Mouse (Mus musculus) liver, embryonic 12.5 days (tissue): ENCODE data around the gene Gltp. TPM values are rescaled to one million over a fixed set of nuclear protein-coding genes. Genes with fewer than 3 reads are reported as not detected.

Experiments used
- ATAC-seq: fragments of 200-750 bp; cut with Nextera tagmentation; 2 replicates; pipeline ENCODE4 v1.8.0; 2017; ENCODE audit warnings: moderate number of reproducible peaks, mild to moderate bottlenecking, moderate library complexity
- H3K27ac ChIP-seq: fragments of 300-500 bp; sonication (generic); 2 replicates; pipeline ENCODE4 v1.5.1; 2016; ENCODE audit warnings: mild to moderate bottlenecking
- H3K27me3 ChIP-seq: fragments of 300-500 bp; sonication (generic); replicated peaks from 2 replicates; pipeline ENCODE4 v1.6.1; 2016; ENCODE audit warnings: mild to moderate bottlenecking, moderate library complexity
- H3K36me3 ChIP-seq: fragments of 300-500 bp; sonication (generic); 2 replicates; pipeline ENCODE4 v1.6.1; 2016; ENCODE audit warnings: mild to moderate bottlenecking, moderate library complexity
- H3K4me1 ChIP-seq: fragments of 300-500 bp; sonication (generic); 2 replicates; pipeline ENCODE4 v1.6.1; 2016
- H3K4me2 ChIP-seq: fragments of 300-500 bp; sonication (generic); 2 replicates; pipeline ENCODE4 v1.6.1; 2016; ENCODE audit warnings: mild to moderate bottlenecking, moderate library complexity
- H3K4me3 ChIP-seq: fragments of 300-500 bp; sonication (generic); 2 replicates; pipeline ENCODE4 v1.5.1; 2016; ENCODE audit warnings: mild to moderate bottlenecking, moderate library complexity
- H3K9ac ChIP-seq: fragments of 300-500 bp; sonication (generic); 2 replicates; pipeline ENCODE4 v1.6.1; 2016; ENCODE audit warnings: mild to moderate bottlenecking, moderate library complexity
- H3K9me3 ChIP-seq: fragments of 300-500 bp; sonication (generic); replicated peaks from 2 replicates; pipeline ENCODE4 v1.6.1; 2016; ENCODE audit warnings: mild to moderate bottlenecking, moderate library complexity
- WGBS: fragments of 180-500 bp; shearing (Covaris S2); methylation state at CpG from one replicate; pipeline ENCODE4 v1.1.7; 2016; ENCODE audit not compliant: insufficient replicate concordance; 5-methylcytosine and 5-hydroxymethylcytosine counted together
- polyA plus RNA-seq: library from polyadenylated mRNA; unstranded; fragments of >200 nt; fragmentation: Nextera tagmentation; extraction: Ambion mirVana; gene quantifications from 2 replicates; pipeline ENCODE4 v1.2.1, GENCODE M21; 2016

Gene Gltp
- polyA plus RNA-seq, 1 experiment from 2014 or later = 41.9 TPM

DNA sequence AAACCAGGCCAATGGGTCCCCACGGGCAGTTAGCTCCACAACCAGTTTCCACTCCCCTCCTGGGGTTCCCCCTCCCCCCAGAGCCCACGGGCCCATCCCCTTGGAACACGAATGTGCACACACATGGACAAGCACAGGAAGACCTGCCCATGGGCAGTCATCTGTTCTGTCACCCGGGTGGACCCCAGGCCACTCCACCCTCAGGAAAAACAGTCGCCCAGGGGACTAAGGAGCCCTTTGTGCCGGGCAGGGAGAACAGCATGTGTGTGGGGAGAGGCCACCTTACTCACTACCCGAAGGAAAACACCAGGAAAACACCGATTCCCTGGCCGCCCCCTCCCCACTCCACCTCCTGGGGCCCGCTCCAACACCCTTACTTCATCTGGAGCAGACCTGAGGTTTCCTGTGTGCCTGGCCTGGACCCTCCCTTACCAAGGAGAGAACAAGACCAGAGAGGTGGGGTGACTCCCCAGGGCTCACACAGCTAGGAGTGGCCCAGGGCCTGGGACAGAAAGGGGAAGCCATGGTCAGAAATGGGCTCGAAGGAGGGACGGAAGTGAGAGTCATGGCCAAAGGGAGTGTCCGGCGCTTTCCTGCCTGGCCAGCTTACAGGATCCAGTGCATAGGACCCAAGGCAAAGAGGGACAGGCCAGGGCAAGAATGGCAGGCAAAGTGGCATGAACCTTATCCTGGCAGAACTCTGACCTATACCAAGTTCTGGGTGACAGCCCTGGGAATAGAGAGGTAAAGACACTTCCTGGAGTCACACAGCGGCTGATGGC lies 36.9 kb downstream of the Gltp start:
- no peaks in the 10 kb centered on the region for H3K36me3 ChIP-seq
- H3K9ac ChIP-seq = no peak overlapping the region
- H3K4me1 ChIP-seq = peaks cover 31% of the 10 kb centered on the region
- H3K27ac ChIP-seq = no peak overlapping the region
- 52% methylated on average over 13 of the region's 15 CpGs for WGBS
- ATAC-seq = no peak
- peaks cover 78% of the 10 kb centered on the region for H3K27me3 ChIP-seq
- no peaks in the 10 kb centered on the region for H3K9me3 ChIP-seq
- H3K4me2 ChIP-seq = no peak overlapping the region
- H3K4me3 ChIP-seq = no peak overlapping the region

DNA sequence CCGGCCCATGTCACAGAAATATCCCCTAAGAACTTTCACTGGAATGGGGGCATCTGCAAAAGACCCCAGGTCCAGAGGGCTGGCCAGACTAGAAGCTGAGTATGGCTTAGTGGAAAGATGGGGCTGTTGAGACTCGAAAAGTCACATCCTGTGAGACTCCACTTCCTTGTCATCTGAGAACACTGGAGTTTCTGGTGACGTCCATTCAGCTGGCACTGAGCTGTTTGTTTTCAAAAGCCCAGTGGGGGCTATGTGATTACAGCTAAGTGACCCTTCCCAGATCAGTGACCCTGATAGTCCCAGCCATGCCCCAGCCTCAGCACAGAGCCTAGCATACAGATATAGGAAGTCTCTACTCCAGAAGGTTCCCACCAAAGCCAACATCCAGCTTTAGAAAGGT lies 39.3 kb downstream of the Gltp start:
- WGBS = 45% methylated on average over 3 of the region's 3 CpGs
- no peak for ATAC-seq
- Histone ChIP-seq H3K27ac (no peak overlapping the region), H3K4me3 (no peak overlapping the region), H3K36me3 (no peaks in the 10 kb centered on the region), H3K27me3 (peaks cover 55% of the 10 kb centered on the region), H3K4me2 (no peak overlapping the region), H3K4me1 (peaks cover 48% of the 10 kb centered on the region), H3K9ac (no peak overlapping the region), H3K9me3 (no peaks in the 10 kb centered on the region)

DNA sequence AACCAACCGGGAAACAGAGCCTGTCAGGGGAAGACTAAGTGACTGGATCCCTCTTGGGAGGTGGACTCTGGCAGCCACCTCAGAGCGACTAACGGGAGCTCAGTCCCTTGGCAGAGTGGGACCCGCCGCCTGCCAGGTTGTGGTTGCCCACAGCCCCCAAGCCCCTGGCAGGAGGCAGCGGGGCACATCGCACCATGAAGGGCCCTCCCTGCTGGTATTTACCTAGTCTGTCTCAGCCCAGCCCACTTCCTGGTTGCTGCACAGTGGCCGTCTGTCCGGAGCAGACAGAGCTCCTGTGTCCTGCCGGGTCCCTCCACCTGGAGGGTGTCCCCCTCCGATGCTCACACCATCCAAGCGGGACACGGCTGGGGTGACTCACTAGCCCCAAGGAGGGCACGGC lies 39.8 kb downstream of the Gltp start:
- no peak overlapping the region for H3K4me3 ChIP-seq
- no peak overlapping the region for H3K9ac ChIP-seq
- no peak overlapping the region for H3K4me2 ChIP-seq
- peaks cover 51% of the 10 kb centered on the region for H3K4me1 ChIP-seq
- no peak overlapping the region for H3K27ac ChIP-seq
- 50% methylated on average over 14 of the region's 14 CpGs for WGBS
- peaks cover 50% of the 10 kb centered on the region for H3K27me3 ChIP-seq
- H3K36me3 ChIP-seq = no peaks in the 10 kb centered on the region
- no peaks in the 10 kb centered on the region for H3K9me3 ChIP-seq
- no peak for ATAC-seq

DNA sequence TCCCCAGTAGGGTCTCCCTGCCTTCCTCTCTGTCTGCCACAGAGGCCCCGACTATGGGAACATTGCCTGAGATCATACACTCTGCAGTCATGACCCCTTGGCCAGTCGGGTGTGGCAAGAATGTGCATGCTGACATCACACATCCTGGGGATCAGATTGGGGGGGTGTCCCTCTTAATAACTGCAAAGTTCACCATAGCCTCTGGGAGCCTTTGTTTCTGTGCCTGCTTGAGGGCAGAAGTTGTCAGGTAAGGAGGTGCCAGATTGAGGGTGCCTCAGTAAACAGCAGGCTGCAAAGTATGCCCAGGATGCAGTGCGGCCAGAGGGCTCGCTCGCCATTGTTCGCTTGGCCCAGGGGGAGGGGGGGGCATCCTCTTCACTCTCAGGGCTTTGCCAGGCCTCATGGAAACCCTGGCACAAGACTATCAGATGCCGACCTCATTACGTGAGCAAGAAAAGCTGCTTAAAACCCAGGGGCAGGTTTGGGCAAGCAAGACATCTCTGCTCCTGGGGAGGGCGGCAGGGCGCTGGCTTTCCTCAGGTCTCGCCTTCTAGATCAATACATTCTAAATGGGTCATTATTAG lies 42.0 kb downstream of the Gltp start:
- H3K4me3 ChIP-seq = no peak overlapping the region
- H3K9ac ChIP-seq = no peak overlapping the region
- peaks cover 61% of the 10 kb centered on the region for H3K4me1 ChIP-seq
- peaks cover 29% of the 10 kb centered on the region for H3K27me3 ChIP-seq
- H3K36me3 ChIP-seq = no peaks in the 10 kb centered on the region
- 78% methylated on average over 11 of the region's 11 CpGs for WGBS
- H3K9me3 ChIP-seq = no peaks in the 10 kb centered on the region
- H3K4me2 ChIP-seq = no peak overlapping the region
- no peak overlapping the region for H3K27ac ChIP-seq
- no peak for ATAC-seq

DNA sequence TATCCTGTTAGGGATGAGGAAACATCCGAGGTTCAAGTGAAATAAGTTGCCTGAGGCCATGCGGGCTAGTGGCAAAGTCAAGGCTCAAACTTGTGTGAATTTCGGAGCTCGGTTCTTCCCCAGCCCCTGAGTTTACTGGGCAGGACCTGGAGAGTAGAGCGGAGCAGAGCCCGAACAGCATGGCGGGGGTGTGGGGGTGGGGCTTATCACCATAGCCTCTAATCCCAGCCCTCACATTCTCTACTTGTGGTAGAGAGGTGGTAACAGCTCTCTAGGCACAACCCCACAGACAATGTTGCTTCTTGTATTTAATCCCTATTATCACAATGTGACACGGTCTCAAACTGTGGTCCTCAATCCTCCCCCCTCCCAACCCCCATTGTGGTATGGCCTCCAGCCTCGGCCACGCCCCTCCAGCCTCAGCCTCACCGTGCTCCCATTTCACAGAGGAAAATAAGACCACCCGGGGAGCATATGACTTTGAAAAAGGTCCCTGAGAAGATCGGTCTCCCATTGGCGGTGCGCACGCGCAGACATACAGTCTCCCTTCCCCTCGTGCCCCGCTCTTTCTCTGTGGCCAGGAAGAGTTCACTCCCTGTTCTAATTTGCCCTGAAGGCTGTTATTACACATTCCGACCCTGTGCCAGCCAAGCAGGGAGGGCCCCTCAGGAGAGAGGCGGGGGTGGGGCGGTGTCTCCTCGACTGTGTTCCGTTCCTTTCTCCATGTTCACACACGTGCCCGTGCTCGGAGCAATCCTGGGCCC lies 43.4 kb downstream of the Gltp start:
- peak; percentile 69 for ATAC-seq
- H3K4me1 ChIP-seq = peaks cover 61% of the 10 kb centered on the region
- WGBS = 3% methylated on average over 27 of the region's 27 CpGs
- H3K27ac ChIP-seq = peak overlapping the region; percentile 23
- no peaks in the 10 kb centered on the region for H3K9me3 ChIP-seq
- H3K4me3 ChIP-seq = peak overlapping the region; percentile 44
- H3K4me2 ChIP-seq = peak overlapping the region; percentile 71
- peak overlapping the region; percentile 50 for H3K9ac ChIP-seq
- peaks cover 26% of the 10 kb centered on the region for H3K27me3 ChIP-seq
- no peaks in the 10 kb centered on the region for H3K36me3 ChIP-seq

DNA sequence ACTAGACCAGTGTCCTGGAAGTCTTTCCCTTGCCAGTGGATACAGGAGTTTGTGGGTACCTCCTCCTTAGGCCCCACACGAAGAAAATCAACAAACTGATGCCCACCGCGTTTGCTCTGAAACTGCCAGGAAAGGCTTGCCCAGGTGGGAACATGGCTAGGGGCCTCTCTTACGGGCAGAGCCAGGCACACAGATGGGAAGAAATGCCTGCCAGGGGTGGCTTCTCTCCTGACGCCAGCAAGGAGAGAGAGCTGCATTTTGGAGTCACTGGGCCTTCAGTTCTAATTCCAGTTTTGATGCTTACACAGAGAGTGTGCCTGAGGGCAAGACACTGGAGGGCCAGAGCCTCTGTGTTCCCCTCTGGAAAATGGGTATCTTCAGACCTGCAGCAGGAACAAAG lies 44.9 kb downstream of the Gltp start:
- no peaks in the 10 kb centered on the region for H3K36me3 ChIP-seq
- H3K4me2 ChIP-seq = no peak overlapping the region
- H3K4me1 ChIP-seq = peaks cover 53% of the 10 kb centered on the region
- H3K27ac ChIP-seq = no peak overlapping the region
- peaks cover 32% of the 10 kb centered on the region for H3K27me3 ChIP-seq
- H3K9ac ChIP-seq = no peak overlapping the region
- no peak overlapping the region for H3K4me3 ChIP-seq
- no peaks in the 10 kb centered on the region for H3K9me3 ChIP-seq
- WGBS = 78% methylated on average over 5 of the region's 5 CpGs
- ATAC-seq = no peak

DNA sequence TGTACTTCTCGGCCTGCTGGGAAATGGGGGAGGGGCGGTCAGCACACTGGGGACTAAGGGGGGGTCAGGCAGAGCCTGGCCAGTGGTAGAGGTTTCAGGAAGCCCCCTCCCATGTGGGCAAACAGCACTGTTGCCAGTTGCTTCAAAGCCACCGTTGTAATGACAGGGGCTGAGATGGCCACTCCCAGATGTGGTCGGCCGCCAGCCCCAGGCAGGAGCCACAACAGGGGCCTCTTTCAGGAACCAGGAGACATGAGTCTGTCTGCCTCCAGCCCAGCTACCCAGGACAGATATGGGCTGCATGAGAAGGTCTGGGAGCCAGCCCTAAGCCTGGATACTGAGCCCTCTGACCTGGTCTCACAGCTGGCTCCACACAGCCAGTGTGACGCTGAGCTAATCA lies 45.9 kb downstream of the Gltp start:
- ATAC-seq = no peak
- no peaks in the 10 kb centered on the region for H3K9me3 ChIP-seq
- 13% methylated on average over 6 of the region's 6 CpGs for WGBS
- no peaks in the 10 kb centered on the region for H3K36me3 ChIP-seq
- H3K4me3 ChIP-seq = no peak overlapping the region
- no peak overlapping the region for H3K9ac ChIP-seq
- 0 out of 2 replicates have a peak overlapping the region, but pooled peaks have one; percentile 10 for H3K4me2 ChIP-seq
- H3K4me1 ChIP-seq = peaks cover 43% of the 10 kb centered on the region
- peaks cover 39% of the 10 kb centered on the region for H3K27me3 ChIP-seq
- H3K27ac ChIP-seq = no peak overlapping the region

DNA sequence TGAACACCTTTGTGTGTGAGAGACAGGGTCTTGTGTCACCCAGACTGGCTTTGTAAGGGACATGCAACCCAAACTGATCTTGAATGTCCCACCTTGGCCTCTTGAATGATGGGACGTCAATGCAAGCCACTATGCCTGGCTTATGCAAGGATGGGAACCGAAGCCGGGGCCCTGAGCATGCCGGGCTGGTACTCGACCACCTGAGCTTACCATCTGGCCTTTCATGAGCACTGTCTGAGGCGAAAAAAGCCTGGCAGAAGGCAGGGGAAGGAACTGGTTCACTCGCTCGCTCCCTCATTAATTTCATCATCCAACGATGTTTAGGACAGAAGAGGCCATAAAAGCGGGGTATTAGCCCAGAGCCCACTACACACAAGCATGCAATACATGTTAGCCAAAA lies 50.0 kb downstream of the Gltp start:
- Histone ChIP-seq H3K36me3 (no peaks in the 10 kb centered on the region), H3K4me3 (no peak overlapping the region), H3K4me1 (peaks cover 15% of the 10 kb centered on the region), H3K27me3 (peaks cover 62% of the 10 kb centered on the region), H3K9ac (no peak overlapping the region), H3K9me3 (no peaks in the 10 kb centered on the region), H3K4me2 (no peak overlapping the region), H3K27ac (no peak overlapping the region)
- no peak for ATAC-seq
- WGBS = 68% methylated on average over 10 of the region's 10 CpGs

DNA sequence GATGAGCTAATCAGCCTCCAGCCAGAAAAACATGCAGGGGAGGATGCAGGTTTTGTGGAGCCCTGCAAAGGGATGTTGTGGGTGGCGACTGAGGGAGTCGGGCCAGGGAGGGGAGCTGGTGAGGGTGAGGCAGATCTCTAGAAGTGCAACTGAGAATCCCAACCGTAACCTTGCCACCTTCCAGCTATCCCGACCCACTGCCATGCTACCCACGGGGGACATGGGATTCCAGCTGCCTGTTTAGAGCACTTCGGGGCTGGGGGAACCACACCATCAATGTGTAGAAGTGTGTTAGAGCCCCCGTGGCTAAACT lies 51.2 kb downstream of the Gltp start:
- no peak for ATAC-seq
- H3K4me1 ChIP-seq = peaks cover 5% of the 10 kb centered on the region
- H3K9me3 ChIP-seq = no peaks in the 10 kb centered on the region
- H3K9ac ChIP-seq = no peak overlapping the region
- H3K36me3 ChIP-seq = no peaks in the 10 kb centered on the region
- peaks cover 69% of the 10 kb centered on the region for H3K27me3 ChIP-seq
- H3K4me3 ChIP-seq = no peak overlapping the region
- H3K4me2 ChIP-seq = peak overlapping the region; percentile 22
- H3K27ac ChIP-seq = no peak overlapping the region
- 26% methylated on average over 7 of the region's 7 CpGs for WGBS

DNA sequence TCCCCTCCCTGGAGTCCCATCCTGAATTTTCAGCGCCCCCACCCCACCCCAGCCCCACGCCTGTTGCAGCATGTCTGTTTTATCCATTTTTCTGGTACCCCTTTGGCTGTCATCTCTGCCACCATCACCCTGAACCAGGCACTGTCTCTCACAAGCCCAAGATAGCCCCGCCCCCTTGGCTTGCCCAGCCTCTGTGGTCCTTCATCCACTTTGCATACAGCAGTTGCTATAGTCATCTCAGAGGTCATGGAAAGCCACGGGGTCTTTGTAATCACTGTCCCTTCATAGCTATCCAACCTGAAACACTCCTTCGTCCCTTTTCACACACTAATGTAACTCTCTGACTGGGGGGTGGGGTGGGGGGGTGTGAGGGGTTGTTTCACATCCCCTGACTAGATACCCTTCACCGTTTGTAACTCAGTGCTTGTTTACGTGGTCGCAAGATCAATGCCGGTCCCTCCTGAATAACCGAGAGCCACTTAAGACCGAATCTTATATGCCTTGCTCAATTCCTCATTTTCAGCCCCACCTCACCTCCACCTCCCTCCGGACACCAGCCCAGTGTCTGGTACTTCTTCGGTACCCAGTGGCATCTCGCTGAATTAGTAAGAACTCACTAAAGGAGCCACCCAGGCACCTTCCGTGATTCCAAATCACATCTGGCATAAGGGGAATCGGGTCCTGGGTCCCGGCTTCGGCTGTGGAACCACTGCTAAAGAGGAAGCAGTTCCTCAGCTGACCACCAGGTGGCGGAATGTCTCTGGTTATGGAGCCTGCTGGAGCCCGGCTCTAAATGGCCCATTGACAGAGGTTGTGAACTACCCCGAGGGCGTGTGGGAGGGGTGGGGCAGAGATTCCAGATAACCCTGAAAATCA lies 51.8 kb downstream of the Gltp start:
- WGBS = 11% methylated on average over 22 of the region's 22 CpGs
- peaks cover 69% of the 10 kb centered on the region for H3K27me3 ChIP-seq
- ATAC-seq = peak; percentile 68
- peak overlapping the region; percentile 22 for H3K4me2 ChIP-seq
- H3K4me1 ChIP-seq = peaks cover 5% of the 10 kb centered on the region
- H3K9me3 ChIP-seq = no peaks in the 10 kb centered on the region
- no peak overlapping the region for H3K27ac ChIP-seq
- no peak overlapping the region for H3K9ac ChIP-seq
- no peaks in the 10 kb centered on the region for H3K36me3 ChIP-seq
- H3K4me3 ChIP-seq = no peak overlapping the region

DNA sequence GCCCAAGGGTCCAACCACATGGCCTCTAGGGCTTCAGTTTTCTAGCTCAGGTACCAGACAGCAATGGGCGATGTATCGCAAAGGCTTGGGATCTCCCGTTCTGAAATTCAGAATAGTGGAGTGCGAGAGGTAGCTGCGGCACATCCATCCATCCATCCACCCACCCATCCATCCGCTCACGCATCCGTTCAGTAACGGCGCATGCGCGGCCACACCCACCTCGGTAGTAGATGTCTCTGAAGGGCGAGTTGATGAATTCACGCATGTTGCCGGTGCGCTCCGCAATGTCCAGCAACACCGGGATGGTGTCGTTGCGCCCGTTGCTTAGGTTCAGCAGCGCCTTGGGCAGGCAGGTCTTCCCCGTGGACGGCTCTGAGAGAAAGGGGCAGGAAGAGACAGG lies 54.7 kb downstream of the Gltp start:
- H3K4me3 ChIP-seq = no peak overlapping the region
- peaks cover 49% of the 10 kb centered on the region for H3K27me3 ChIP-seq
- peaks cover 5% of the 10 kb centered on the region for H3K4me1 ChIP-seq
- no peak overlapping the region for H3K27ac ChIP-seq
- no peaks in the 10 kb centered on the region for H3K36me3 ChIP-seq
- no peak overlapping the region for H3K4me2 ChIP-seq
- H3K9ac ChIP-seq = no peak overlapping the region
- no peaks in the 10 kb centered on the region for H3K9me3 ChIP-seq
- ATAC-seq = no peak
- WGBS = 71% methylated on average over 25 of the region's 25 CpGs
